Mouse (Mus musculus): ENCODE results near the gene Rnf38. TPM values are rescaled to one million over a fixed set of nuclear protein-coding genes. Genes with fewer than 3 reads are reported as not detected.
A peak's percentile ranks its signal among the peaks of the same experiment; 100 is the strongest.

The Rnf38 gene
- polyA plus RNA-seq, 1 experiment from 2014 or later: 16.1 TPM

DNA sequence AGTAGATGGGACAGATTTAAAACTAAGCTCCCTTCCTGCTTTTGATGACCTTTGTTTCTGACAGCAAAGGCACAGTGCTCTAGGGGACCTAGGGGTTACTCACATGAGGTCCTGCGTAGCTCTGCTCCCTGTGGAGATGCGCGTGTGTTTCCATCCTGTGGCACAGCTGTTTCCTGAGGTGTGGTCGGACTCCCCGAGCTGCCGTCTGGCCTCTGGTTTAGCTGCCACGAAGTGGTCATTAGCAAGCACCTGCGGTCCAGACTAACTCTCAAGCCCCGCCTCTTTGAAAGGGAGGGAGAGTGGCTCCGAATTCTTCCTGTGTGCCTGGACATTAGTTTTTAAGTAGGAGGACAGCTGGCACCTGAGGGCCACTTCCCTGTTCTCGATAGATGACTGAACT, 149.6 kb downstream of the Rnf38 start, which contains the start of gene Gne:
Gne (minus strand) TSS at position 233 of the 400 bp plus-strand sequence.
- Histone ChIP-seq H3K27me3 (replicated peaks) (no peaks in the 10 kb centered on the region), H3K4me3 (replicated peaks) (0 out of 2 replicates have a peak within 1 kb of the TSS, but pooled peaks have one; percentile 11), H3K27ac (no peak within 1 kb of the TSS), H3K36me3 (no peaks in the 10 kb centered on the region), H3K9me3 (no peaks in the 10 kb centered on the region), H3K4me2 (peak within 1 kb of the TSS; percentile 42), H3K9ac (no peak within 1 kb of the TSS), H3K4me1 (no peaks in the 10 kb centered on the region)
- ATAC-seq (ENCODE audit: insufficient read depth, low FRiP score, low read depth): peak; percentile 31; the same call in 1 of the 2 replicates
- 9% methylated on average over 11 of the region's 11 CpGs for WGBS

DNA sequence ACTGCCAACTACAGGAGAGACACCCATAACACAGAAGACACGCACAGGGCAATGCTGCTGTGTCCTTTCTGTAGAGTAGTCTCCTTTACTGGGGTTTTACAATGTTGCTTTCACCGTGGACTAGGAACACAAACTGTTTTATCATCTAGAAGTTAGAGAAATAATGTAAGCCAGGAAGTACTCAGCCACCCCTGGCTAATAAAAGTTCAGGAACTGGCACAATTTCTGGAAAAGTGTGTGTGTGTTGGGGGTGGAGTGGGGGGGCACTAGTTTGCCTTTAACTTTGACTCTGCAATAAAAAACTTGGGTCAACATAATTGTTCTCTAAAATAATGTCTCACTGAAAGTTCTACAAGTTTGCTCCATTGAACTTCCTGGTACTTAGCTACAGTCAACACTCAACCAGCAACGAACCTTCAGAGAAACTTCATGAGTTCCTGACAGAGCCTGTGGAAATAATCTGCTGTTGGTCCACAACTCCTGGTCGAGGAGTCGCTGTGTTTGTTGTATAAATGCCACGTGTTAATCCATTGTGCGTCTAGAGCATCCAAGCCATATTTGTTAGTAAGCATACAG, 155.1 kb downstream of the Rnf38 start:
- Histone ChIP-seq H3K4me1 (peaks cover 2% of the 10 kb centered on the region; the same call in 1 of the 2 replicates), H3K9ac (no peak overlapping the region), H3K27ac (no peak overlapping the region), H3K4me2 (no peak overlapping the region), H3K27me3 (replicated peaks) (no peaks in the 10 kb centered on the region), H3K4me3 (replicated peaks) (no peak overlapping the region), H3K36me3 (no peaks in the 10 kb centered on the region), H3K9me3 (no peaks in the 10 kb centered on the region)
- 76% methylated on average over 7 of the region's 7 CpGs for WGBS
- no peak for ATAC-seq (ENCODE audit: insufficient read depth, low FRiP score, low read depth)

Small RNAs within 50 kb of the gene (microRNA-seq; reads per million reads assigned to microRNA genes)
- not detected for gene Mir5106

Other genes starting within 250 kb of the Rnf38 start
- 248 and 262 TPM in 2 replicates for gene Clta, start 229.3 kb downstream of the Rnf38 start, polyA plus RNA-seq (2015; fragmentation: Nextera tagmentation; extraction: Ambion mirVana)
- gene Gne, start 149.6 kb downstream of the Rnf38 start, polyA plus RNA-seq (2015; fragmentation: Nextera tagmentation; extraction: Ambion mirVana): 27.8 and 29.8 TPM in 2 replicates
- 37.2 and 42.3 TPM in 2 replicates for gene Melk, start 67.1 kb upstream of the Rnf38 start, polyA plus RNA-seq (2015; fragmentation: Nextera tagmentation; extraction: Ambion mirVana)

Measured in stomach, embryonic 15.5 days (tissue).